Mouse (Mus musculus): ENCODE measurements around the gene Atmin. TPM values are rescaled to one million over a fixed set of nuclear protein-coding genes. Genes with fewer than 3 reads are reported as not detected.

Gene Atmin
- polyA plus RNA-seq, 1 experiment, result 15.9 TPM

DNA sequence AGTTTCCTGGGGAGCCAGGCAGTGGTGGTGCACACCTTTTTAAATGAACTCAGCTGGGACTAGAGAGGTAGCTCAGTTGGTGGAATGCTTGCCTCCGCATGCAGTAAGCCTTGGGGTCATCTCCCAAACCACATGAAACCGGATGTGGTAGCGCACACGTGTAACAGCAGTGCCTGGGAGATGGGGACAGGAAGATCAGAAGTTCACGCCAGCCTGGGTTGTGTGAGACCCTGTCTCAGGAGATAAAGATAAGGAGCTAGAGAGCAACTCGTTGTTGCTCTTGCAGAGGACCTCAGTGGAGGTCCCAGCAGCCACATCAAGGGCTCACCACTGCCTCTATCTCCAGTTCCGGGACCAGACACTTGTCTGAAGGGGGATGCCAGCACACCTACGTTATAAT is 19.7 kb upstream of the Atmin start:
- no peak for DNase-seq
- peaks cover 3% of the 10 kb centered on the region for H3K4me1 ChIP-seq (ENCODE audit: control insufficient read depth, insufficient read depth, low read length)
- H3K4me3 ChIP-seq (replicated peaks; ENCODE audit: extremely low read depth, low read depth, low read length), result no peak overlapping the region
- WGBS, result 82% methylated on average over 8 of the region's 8 CpGs
- no peak for TF ChIP-seq CTCF (IDR thresholded peaks at IDR 0.05; ENCODE audit: insufficient read depth, low read length)
- TF ChIP-seq POLR2A (IDR thresholded peaks at IDR 0.05; ENCODE audit: borderline replicate concordance, extremely low read depth, low read depth, low read length), result no peak

- no peaks in the 10 kb centered on the region for H3K4me1 ChIP-seq (ENCODE audit: control insufficient read depth, insufficient read depth, low read length)
- DNase-seq, result peak; percentile 35
- TF ChIP-seq POLR2A (IDR thresholded peaks at IDR 0.05; ENCODE audit: borderline replicate concordance, extremely low read depth, low read depth, low read length) (no peak), CTCF (IDR thresholded peaks at IDR 0.05; ENCODE audit: insufficient read depth, low read length) (peak; percentile 57)
- 79% methylated on average over 9 of the region's 9 CpGs for whole genome bisulfite sequencing
- no peak overlapping the region for H3K4me3 ChIP-seq (replicated peaks; ENCODE audit: extremely low read depth, low read depth, low read length)
Observed at GRCm38 (mm10) chr8:116927880-116928279, 15.3 kb upstream of the Atmin start.

DNA sequence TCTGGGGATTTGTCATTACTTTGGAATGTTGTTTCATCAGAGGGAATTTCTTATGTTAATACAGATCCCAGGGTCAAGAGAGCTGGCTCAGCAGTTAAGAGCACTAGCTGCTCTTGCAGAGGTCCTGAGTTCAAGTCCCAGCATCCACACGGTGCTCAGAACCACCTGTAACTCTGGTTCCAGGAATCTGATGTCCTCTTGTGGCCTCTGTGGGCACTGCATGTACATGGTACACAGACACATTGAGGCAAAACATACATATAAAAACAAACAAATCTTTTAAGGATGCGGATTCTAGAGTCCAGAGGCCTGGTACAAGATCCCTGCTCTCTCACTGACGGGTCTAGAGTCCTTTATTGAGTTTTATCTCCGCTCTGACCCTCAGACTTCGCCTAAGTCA is 14.6 kb upstream of the Atmin start:
- TF ChIP-seq CTCF (IDR thresholded peaks at IDR 0.05; ENCODE audit: insufficient read depth, low read length) (no peak), POLR2A (IDR thresholded peaks at IDR 0.05; ENCODE audit: borderline replicate concordance, extremely low read depth, low read depth, low read length) (no peak)
- WGBS, result 88% methylated on average over 5 of the region's 5 CpGs
- H3K4me1 ChIP-seq (ENCODE audit: control insufficient read depth, insufficient read depth, low read length), result no peaks in the 10 kb centered on the region
- no peak overlapping the region for H3K4me3 ChIP-seq (replicated peaks; ENCODE audit: extremely low read depth, low read depth, low read length)
- DNase-seq, result no peak

DNA sequence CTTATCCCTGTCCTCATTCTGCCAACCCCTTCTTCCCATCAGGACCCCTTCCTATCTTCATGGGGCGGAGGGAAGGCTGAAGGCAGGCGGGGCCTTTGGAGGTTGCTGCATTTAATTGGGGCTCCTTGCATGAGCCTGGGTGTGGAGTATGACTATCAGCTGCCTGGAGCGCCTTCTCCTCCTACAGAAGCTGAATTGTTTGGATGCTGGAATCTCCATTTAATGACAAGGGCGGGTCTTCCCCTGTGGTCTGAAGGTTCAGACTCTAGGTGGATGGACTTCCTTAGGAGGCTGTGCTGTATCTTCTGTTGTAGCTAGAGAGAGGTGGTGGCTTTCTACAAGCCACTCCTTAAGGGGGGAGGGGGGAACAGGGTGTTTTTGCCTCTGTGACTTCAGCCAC is 8.2 kb upstream of the Atmin start:
- Histone ChIP-seq H3K4me1 (ENCODE audit: control insufficient read depth, insufficient read depth, low read length) (no peaks in the 10 kb centered on the region), H3K4me3 (replicated peaks; ENCODE audit: extremely low read depth, low read depth, low read length) (no peak overlapping the region)
- 95% methylated on average over 4 of the region's 4 CpGs for WGBS
- no peak for DNase-seq
- TF ChIP-seq POLR2A (IDR thresholded peaks at IDR 0.05; ENCODE audit: borderline replicate concordance, extremely low read depth, low read depth, low read length) (no peak), CTCF (IDR thresholded peaks at IDR 0.05; ENCODE audit: insufficient read depth, low read length) (no peak)

- no peak for DNase-seq
- 90% methylated on average over 6 of the region's 6 CpGs for WGBS
- TF ChIP-seq CTCF (IDR thresholded peaks at IDR 0.05; ENCODE audit: insufficient read depth, low read length), result no peak
- TF ChIP-seq POLR2A (IDR thresholded peaks at IDR 0.05; ENCODE audit: borderline replicate concordance, extremely low read depth, low read depth, low read length), result no peak
- Histone ChIP-seq H3K4me3 (replicated peaks; ENCODE audit: extremely low read depth, low read depth, low read length) (no peak overlapping the region), H3K4me1 (ENCODE audit: control insufficient read depth, insufficient read depth, low read length) (no peaks in the 10 kb centered on the region)
Observed at GRCm38 (mm10) chr8:116935506-116935905, 7.7 kb upstream of the Atmin start.

- Histone ChIP-seq H3K4me3 (replicated peaks; ENCODE audit: extremely low read depth, low read depth, low read length) (no peak overlapping the region), H3K4me1 (ENCODE audit: control insufficient read depth, insufficient read depth, low read length) (no peaks in the 10 kb centered on the region)
- TF ChIP-seq CTCF (IDR thresholded peaks at IDR 0.05; ENCODE audit: insufficient read depth, low read length), result no peak
- TF ChIP-seq POLR2A (IDR thresholded peaks at IDR 0.05; ENCODE audit: borderline replicate concordance, extremely low read depth, low read depth, low read length), result no peak
- DNase-seq, result no peak
- WGBS, result 62% methylated on average over 12 of the region's 12 CpGs
Observed at GRCm38 (mm10) chr8:116942284-116943058, 722 bp upstream of the Atmin start.

DNA sequence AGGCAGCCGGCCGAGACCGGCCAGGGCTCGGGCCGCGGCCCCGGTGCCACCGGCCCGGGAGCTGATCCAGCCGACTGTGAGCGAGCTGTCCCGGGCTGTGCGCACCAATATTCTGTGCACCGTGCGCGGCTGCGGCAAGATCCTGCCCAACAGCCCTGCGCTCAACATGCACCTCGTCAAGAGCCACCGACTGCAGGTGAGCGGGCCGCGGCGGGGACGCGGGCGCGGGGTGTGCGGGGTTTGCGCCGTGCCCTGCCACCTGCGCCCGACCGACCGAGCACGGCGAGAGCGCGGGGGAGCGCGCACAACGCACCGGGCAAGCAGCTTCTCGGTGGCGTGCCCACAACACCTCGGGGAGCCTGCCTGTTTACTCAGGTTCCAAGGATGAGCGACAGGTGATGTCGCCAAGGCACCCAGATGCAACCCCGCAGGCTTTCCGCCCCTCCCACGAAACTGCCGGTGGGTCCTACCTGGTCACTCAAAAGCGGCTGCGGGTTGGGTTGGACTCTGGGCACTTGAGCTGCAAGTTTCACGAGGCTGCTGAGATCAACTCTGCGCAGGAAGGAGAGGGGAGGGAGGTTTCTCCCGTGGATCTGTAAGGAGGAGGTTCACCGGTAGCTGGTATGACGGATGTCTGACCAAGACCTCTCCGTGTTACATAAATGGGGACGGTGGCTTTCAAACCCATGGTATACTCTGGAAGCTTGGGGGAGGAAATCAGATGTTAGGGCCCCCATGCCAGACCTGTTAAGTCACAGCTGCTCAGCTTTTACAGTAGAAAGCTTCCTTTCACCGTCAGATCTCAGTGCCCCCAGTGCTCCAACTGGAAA is 577 bp downstream of the Atmin start:
- Histone ChIP-seq H3K4me1 (ENCODE audit: control insufficient read depth, insufficient read depth, low read length) (no peaks in the 10 kb centered on the region), H3K4me3 (replicated peaks; ENCODE audit: extremely low read depth, low read depth, low read length) (peak overlapping the region; percentile 95)
- 1% methylated on average over 61 of the region's 62 CpGs for WGBS
- TF ChIP-seq POLR2A (IDR thresholded peaks at IDR 0.05; ENCODE audit: borderline replicate concordance, extremely low read depth, low read depth, low read length) (no peak), CTCF (IDR thresholded peaks at IDR 0.05; ENCODE audit: insufficient read depth, low read length) (no peak)
- DNase-seq, result peak; percentile 56

DNA sequence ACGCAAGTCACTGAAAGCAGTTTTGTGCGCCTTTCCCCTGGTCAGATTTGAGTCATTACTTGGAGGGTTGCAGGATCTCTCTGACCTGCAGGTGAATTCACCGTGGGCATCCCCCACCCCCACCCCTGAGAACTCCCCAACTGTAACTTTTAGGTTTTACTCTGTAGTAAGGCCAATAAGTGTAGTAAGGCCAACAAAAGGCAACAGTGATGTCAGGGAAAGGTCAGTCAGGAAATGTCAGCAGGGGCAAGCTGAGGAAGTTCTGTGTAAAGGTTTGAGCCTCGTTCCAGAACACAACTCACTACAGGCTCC is 1.1 kb downstream of the Atmin start:
- peak overlapping the region; percentile 31 for H3K4me3 ChIP-seq (replicated peaks; ENCODE audit: extremely low read depth, low read depth, low read length)
- H3K4me1 ChIP-seq (ENCODE audit: control insufficient read depth, insufficient read depth, low read length), result no peaks in the 10 kb centered on the region
- no peak for TF ChIP-seq POLR2A (IDR thresholded peaks at IDR 0.05; ENCODE audit: borderline replicate concordance, extremely low read depth, low read depth, low read length)
- no peak for TF ChIP-seq CTCF (IDR thresholded peaks at IDR 0.05; ENCODE audit: insufficient read depth, low read length)
- no peak for DNase-seq
- 10% methylated on average over 4 of the region's 4 CpGs for WGBS

DNA sequence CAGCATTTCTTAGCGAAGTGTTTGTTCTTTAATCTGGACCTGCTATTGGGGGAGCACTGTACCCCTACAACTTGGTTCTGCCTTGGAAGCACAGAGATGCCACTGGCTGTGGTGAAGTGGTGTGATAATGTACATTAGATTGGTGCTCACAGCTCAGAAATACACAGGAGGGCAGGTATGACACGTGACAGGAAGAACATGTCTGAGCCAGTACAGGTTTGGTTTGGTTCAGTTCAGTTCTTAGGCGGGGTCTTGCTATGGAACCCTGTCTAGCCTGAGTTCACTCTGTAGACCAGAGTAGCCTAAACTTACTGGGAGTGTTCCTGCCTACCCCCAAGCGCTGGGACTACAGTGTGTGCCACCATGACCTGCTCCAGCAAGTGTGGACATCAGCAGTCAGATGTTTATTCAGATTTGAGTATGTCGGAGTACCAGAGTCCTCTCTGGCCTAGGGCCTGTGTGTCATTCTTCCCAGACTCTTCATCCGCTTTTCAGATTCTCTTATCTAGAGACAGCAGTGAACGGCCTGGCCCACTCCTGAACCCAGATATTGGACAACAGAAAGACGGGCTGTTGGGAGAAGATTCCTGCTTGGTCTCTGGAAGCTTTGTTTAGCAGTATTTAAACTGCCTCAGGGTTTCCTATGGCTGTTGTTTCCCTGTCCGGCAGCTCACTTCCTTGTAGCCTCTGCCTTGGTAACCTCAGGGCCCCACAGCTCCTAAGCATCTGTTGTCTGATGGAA is 2.1 kb downstream of the Atmin start:
- no peak for DNase-seq
- 72% methylated on average over 9 of the region's 9 CpGs for WGBS
- no peak overlapping the region for H3K4me3 ChIP-seq (replicated peaks; ENCODE audit: extremely low read depth, low read depth, low read length)
- no peaks in the 10 kb centered on the region for H3K4me1 ChIP-seq (ENCODE audit: control insufficient read depth, insufficient read depth, low read length)
- TF ChIP-seq POLR2A (IDR thresholded peaks at IDR 0.05; ENCODE audit: borderline replicate concordance, extremely low read depth, low read depth, low read length) (no peak), CTCF (IDR thresholded peaks at IDR 0.05; ENCODE audit: insufficient read depth, low read length) (no peak)
